Mouse (Mus musculus): ENCODE measurements around the gene Hist1h2bk. TPM values are rescaled to one million over a fixed set of nuclear protein-coding genes. Genes with fewer than 3 reads are reported as not detected.
A peak's percentile ranks its signal among the peaks of the same experiment; 100 is the strongest.

The Hist1h2bk gene
- polyA plus RNA-seq, 1 experiment from 2014 or later, result 0.90 TPM

DNA sequence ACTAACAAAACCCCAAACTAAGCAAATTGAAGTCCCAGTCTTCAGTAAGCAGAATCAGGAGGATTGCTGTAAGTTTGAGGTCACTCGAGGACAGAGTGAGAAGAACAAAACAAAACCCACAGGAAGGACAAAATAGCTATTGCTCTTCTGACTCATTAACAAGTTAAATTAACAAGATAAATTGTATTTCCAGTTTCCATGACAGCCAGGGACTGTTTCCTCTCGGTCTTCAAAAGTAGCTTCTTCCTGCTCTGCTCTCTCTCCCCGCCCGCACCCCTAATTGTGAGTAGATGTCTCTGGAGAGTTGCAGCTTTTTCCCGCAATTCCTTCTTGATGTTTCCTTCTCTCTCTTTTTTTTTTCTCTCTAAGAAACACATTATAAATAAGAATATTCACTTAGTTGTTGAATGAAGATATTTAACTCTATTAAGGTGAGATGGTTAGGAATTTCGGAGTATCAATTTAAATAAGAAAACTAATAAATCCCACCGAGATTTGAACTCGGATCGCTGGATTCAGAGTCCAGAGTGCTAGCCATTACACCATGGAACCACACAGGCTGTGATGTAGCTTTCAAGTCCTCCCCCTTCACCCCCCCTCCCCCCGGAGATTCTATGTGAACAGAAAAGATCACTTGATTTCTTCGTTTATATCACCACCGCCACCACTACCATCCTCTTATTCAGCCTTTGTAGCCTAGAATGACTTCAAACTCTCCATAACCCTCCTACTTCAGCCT lies 39.4 kb upstream of the Hist1h2bk start:
- ATAC-seq, result no peak
- WGBS, result 4% methylated on average over 12 of the region's 12 CpGs
- peak overlapping the region; percentile 37 for H3K4me3 ChIP-seq (ENCODE audit: low read depth, low read length)
- no peak overlapping the region for H3K27ac ChIP-seq (ENCODE audit: low read depth, low read length)
- no peaks in the 10 kb centered on the region for H3K36me3 ChIP-seq (ENCODE audit: control insufficient read depth, insufficient read depth)
- H3K4me1 ChIP-seq (replicated peaks; ENCODE audit: control insufficient read depth, insufficient read depth, low read length), result no peaks in the 10 kb centered on the region
- peaks cover 71% of the 10 kb centered on the region for H3K27me3 ChIP-seq (replicated peaks; ENCODE audit: control insufficient read depth, insufficient read depth, low read length)
- peak overlapping the region; percentile 60 for H3K4me2 ChIP-seq (replicated peaks; ENCODE audit: low read depth)
- H3K9ac ChIP-seq (ENCODE audit: low read depth, low read length), result no peak overlapping the region
- H3K9me3 ChIP-seq (ENCODE audit: control insufficient read depth), result 0 out of 2 replicates have a peak, but pooled peaks cover 3% of the 10 kb centered on the region
- no peak for TF ChIP-seq CTCF (IDR thresholded peaks at IDR 0.05; ENCODE audit: low read depth)

DNA sequence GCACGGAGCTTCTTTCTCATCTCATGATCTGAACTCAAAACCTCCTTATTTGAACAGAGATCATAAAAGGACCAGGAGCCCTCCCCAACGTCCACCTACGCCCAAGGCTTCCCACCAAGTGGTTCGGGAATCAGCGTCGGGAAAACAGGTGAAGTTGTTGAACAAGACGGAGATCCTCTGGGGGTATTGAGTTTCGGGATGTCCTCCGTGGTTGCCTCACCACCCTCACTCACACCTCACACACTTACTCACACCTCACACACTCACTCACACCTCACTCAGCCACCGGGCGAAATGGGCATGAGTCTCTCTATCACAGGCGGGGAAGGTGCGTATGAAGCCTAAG lies 38.9 kb upstream of the Hist1h2bk start:
- Histone ChIP-seq H3K4me1 (replicated peaks; ENCODE audit: control insufficient read depth, insufficient read depth, low read length) (no peaks in the 10 kb centered on the region), H3K9ac (ENCODE audit: low read depth, low read length) (no peak overlapping the region), H3K9me3 (ENCODE audit: control insufficient read depth) (no peaks in the 10 kb centered on the region), H3K4me3 (ENCODE audit: low read depth, low read length) (peak overlapping the region; percentile 37), H3K4me2 (replicated peaks; ENCODE audit: low read depth) (peak overlapping the region; percentile 60), H3K27me3 (replicated peaks; ENCODE audit: control insufficient read depth, insufficient read depth, low read length) (peaks cover 73% of the 10 kb centered on the region), H3K36me3 (ENCODE audit: control insufficient read depth, insufficient read depth) (no peaks in the 10 kb centered on the region), H3K27ac (ENCODE audit: low read depth, low read length) (no peak overlapping the region)
- WGBS, result 2% methylated on average over 13 of the region's 13 CpGs
- no peak for TF ChIP-seq CTCF (IDR thresholded peaks at IDR 0.05; ENCODE audit: low read depth)
- ATAC-seq, result no peak

GRCm38 (mm10) chr13:21997201-21997820 lies 38.4 kb upstream of the Hist1h2bk start:
- H3K27me3 ChIP-seq (replicated peaks; ENCODE audit: control insufficient read depth, insufficient read depth, low read length), result peaks cover 76% of the 10 kb centered on the region
- H3K27ac ChIP-seq (ENCODE audit: low read depth, low read length), result no peak overlapping the region
- no peak for ATAC-seq
- peak overlapping the region; percentile 37 for H3K4me3 ChIP-seq (ENCODE audit: low read depth, low read length)
- no peaks in the 10 kb centered on the region for H3K36me3 ChIP-seq (ENCODE audit: control insufficient read depth, insufficient read depth)
- H3K9ac ChIP-seq (ENCODE audit: low read depth, low read length), result no peak overlapping the region
- H3K9me3 ChIP-seq (ENCODE audit: control insufficient read depth), result no peaks in the 10 kb centered on the region
- H3K4me2 ChIP-seq (replicated peaks; ENCODE audit: low read depth), result peak overlapping the region; percentile 60
- 3% methylated on average over 21 of the region's 21 CpGs for WGBS
- no peaks in the 10 kb centered on the region for H3K4me1 ChIP-seq (replicated peaks; ENCODE audit: control insufficient read depth, insufficient read depth, low read length)
- no peak for TF ChIP-seq CTCF (IDR thresholded peaks at IDR 0.05; ENCODE audit: low read depth)

DNA sequence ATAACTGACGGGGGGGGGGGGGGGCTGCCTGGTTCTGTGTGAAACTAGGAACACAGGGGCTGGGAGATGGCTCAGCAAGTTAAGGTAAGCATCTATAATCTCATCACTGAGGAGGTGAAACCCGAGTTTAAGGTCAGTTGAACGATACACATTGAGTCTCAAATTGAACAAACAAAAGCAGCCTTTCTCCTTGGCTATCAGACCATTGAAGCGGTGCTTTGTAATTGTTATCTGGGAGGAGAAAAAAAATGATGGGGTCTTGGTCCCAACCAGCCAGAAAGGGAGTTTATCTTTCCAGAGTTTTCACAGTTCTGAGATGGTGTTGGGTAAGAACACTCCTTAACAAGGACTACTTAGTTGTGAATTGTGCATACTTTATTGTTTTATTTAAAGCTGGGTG lies 37.8 kb upstream of the Hist1h2bk start:
- ATAC-seq, result no peak
- H3K27me3 ChIP-seq (replicated peaks; ENCODE audit: control insufficient read depth, insufficient read depth, low read length), result peaks cover 81% of the 10 kb centered on the region

DNA sequence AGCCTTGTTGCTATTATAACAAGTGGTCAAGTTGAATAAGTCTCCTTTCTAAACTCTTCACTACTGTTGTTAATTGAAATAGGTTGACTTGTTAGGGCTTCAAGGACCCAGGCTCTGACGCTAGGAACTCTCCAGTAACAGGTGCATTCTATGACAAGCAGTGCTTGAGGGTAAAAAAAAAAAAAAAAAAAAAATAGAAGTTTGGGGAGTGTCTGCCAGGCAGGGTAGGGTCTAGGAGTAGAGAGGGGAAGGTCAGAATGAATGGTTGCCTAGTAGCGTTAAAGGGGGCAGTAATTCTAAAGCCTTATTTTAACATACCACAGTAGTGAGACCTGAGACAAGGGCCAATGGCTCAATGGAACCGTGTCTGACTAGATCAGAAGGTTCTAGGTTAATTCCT lies 37.3 kb upstream of the Hist1h2bk start:
- H3K9me3 ChIP-seq (ENCODE audit: control insufficient read depth), result no peaks in the 10 kb centered on the region
- H3K27ac ChIP-seq (ENCODE audit: low read depth, low read length), result no peak overlapping the region
- H3K36me3 ChIP-seq (ENCODE audit: control insufficient read depth, insufficient read depth), result no peaks in the 10 kb centered on the region
- H3K4me1 ChIP-seq (replicated peaks; ENCODE audit: control insufficient read depth, insufficient read depth, low read length), result no peaks in the 10 kb centered on the region
- no peak overlapping the region for H3K4me2 ChIP-seq (replicated peaks; ENCODE audit: low read depth)
- peaks cover 87% of the 10 kb centered on the region for H3K27me3 ChIP-seq (replicated peaks; ENCODE audit: control insufficient read depth, insufficient read depth, low read length)
- no peak overlapping the region for H3K4me3 ChIP-seq (ENCODE audit: low read depth, low read length)
- no peak for TF ChIP-seq CTCF (IDR thresholded peaks at IDR 0.05; ENCODE audit: low read depth)
- 35% methylated on average over 3 of the region's 3 CpGs for WGBS
- ATAC-seq, result no peak
- H3K9ac ChIP-seq (ENCODE audit: low read depth, low read length), result no peak overlapping the region

More for the DNA sequence above, 37.8 kb upstream of the Hist1h2bk start:
- Histone ChIP-seq H3K4me1 (replicated peaks; ENCODE audit: control insufficient read depth, insufficient read depth, low read length) (no peaks in the 10 kb centered on the region), H3K9ac (ENCODE audit: low read depth, low read length) (no peak overlapping the region), H3K9me3 (ENCODE audit: control insufficient read depth) (no peaks in the 10 kb centered on the region), H3K4me3 (ENCODE audit: low read depth, low read length) (no peak overlapping the region), H3K27ac (ENCODE audit: low read depth, low read length) (no peak overlapping the region), H3K4me2 (replicated peaks; ENCODE audit: low read depth) (no peak overlapping the region), H3K36me3 (ENCODE audit: control insufficient read depth, insufficient read depth) (no peaks in the 10 kb centered on the region)
- TF ChIP-seq CTCF (IDR thresholded peaks at IDR 0.05; ENCODE audit: low read depth), result no peak
- WGBS, result 5% methylated on average over 4 of the region's 4 CpGs

DNA sequence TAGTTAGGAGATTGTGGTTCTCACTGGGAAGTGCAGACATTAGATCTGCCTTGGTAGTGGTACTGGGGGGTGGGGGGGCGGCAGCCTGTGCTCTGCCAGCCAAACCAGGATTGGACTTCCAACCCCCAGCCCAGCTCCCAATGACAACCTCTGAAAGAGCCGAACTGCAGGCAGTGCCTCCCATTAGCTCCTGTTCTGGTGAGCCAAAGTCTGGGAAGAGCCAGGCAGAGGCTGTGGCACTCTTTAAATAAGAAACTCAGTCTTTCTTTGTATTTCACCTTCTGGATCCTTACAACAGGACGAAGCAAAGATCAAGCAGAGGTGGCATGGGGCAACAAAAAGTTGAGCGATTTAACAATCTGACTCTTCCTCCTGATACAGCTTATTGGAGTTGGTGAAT lies 36.5 kb upstream of the Hist1h2bk start:
- Histone ChIP-seq H3K9ac (ENCODE audit: low read depth, low read length) (no peak overlapping the region), H3K4me1 (replicated peaks; ENCODE audit: control insufficient read depth, insufficient read depth, low read length) (no peaks in the 10 kb centered on the region), H3K9me3 (ENCODE audit: control insufficient read depth) (no peaks in the 10 kb centered on the region), H3K36me3 (ENCODE audit: control insufficient read depth, insufficient read depth) (no peaks in the 10 kb centered on the region), H3K27me3 (replicated peaks; ENCODE audit: control insufficient read depth, insufficient read depth, low read length) (peaks cover 89% of the 10 kb centered on the region), H3K27ac (ENCODE audit: low read depth, low read length) (no peak overlapping the region), H3K4me3 (ENCODE audit: low read depth, low read length) (no peak overlapping the region), H3K4me2 (replicated peaks; ENCODE audit: low read depth) (no peak overlapping the region)
- no peak for ATAC-seq
- WGBS, result 49% methylated on average over 4 of the region's 4 CpGs
- TF ChIP-seq CTCF (IDR thresholded peaks at IDR 0.05; ENCODE audit: low read depth), result no peak
